Mouse (Mus musculus): ENCODE measurements around the gene Nradd.
A peak's percentile ranks its signal among the peaks of the same experiment; 100 is the strongest.

The Nradd gene

DNA sequence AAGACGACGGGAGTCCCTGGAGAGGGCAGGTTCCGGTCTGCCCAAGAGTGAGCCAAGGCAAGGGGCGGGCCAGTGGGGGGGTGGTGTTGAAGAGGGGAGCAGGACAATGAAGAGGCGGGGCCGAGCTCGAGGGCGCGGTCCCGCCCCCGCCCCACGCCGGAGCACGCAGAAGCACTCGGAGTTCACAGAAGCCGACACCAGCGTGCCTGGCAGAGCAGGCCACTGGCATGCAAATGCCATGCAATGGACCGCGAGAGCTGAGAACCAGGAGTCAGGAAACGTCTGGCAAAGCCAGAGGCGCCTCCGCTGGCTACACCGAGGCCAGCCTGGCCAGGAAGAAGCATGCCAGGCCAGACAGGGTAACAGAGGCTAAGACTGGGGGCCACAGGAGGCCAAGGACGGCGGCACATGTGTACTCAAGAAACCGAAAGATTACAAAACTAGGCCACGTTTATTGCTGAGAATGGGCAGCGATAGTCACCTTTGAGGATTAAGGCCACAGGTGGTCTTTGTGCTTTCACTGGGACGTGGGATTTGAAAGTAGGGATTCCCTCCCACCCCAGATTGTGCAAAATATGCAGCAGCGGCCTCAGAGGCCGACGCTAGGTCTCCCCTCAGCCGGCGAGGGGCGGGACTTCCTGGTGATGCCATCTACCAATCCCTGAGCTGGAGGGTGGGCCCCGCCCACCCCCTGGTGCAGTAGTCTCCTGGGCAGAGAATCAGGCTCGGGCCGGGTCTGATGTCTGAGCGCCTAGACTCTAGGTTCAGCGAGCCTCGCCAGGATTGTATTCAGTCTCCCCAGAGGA is at the start of gene Nradd:
Gene Nradd, minus strand, starts transcription at position 92 of the 806 bp plus-strand sequence.
- DNase-seq (ENCODE audit: low read depth, low spot score) = peak; percentile 94

GRCm38 (mm10) chr9:110673107-110673752 is 49.0 kb upstream of the Nradd start:
- DNase-seq (ENCODE audit: low read depth, low spot score) = peak; percentile 88

DNA sequence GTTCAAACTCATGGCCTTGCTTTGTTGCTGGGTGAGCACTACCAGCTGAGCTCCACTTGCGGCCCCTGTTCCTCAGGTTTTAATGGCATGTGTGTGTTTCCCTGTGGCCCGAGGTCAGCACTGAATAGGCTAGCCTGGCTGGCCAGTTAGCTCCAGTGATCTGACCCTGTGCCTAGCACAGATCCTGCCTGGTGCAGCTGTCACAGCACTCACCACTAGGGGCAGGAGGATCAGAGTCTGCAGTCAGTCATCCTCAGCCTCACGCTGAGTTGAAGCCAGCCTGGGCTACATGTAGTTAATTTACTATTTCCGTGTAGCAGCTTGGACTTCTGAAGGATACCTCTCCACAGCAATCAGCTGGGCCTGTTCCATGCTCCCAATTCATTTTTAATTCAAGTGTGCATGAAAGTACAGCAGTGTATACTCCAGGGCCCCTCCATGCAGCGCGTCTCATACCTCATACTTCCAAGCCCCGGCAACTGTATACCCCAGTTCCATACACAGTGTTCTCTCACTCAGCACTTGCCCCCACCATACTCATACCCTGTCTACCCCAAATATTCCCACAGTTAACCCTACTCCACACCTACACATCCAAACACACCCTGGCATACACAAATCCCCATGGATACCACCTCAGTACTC is 48.3 kb upstream of the Nradd start:
- peak; percentile 81 for DNase-seq (ENCODE audit: low read depth, low spot score)

DNA sequence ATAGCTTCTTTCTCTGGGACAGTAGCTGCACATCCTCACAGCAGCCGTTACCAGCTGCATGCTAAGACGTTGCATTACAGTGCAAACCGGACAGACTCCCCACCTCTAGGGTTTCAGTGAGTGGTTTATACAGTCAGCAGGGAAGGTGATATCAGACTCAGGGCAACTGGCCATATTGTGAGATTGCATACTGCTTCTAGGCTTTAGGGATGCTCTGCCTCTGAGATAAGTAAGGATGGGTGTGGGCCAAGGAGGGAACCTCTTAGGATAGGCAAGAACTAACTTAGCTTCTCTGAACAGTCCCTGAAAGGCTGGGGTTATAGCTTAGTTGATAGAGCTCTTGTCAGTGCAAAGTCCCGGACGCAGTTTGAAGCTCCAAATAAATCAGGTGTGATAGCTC is 45.5 kb upstream of the Nradd start:
- no peak for DNase-seq (ENCODE audit: low read depth, low spot score)

GRCm38 (mm10) chr9:110668601-110669293 is 44.5 kb upstream of the Nradd start:
- DNase-seq (ENCODE audit: low read depth, low spot score) = no peak

- no peak for DNase-seq (ENCODE audit: low read depth, low spot score)
These were observed 43.1 kb upstream of the Nradd start for GRCm38 (mm10) chr9:110667219-110667836.

DNA sequence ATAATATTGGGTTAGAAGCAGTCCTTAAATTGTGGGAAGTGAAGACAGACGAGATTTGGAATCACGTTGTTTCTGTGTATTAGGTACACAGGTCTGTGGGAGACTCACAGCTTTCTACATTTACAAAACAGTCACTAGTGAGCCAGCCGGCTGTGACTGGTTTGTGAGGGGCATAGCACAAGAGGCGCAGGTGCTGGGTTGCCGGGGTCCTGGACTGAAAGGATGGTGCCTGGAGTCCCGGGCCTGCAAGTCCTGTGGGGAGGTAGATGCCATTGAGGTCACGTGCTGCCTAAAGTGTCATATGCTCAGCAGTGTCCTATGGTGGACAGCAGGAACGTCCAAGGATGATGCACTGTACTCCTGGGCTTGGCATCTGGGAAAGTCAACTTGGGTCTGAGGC is 42.1 kb upstream of the Nradd start:
- DNase-seq (ENCODE audit: low read depth, low spot score) = no peak

- no peak for DNase-seq (ENCODE audit: low read depth, low spot score)
These were observed 41.7 kb upstream of the Nradd start for GRCm38 (mm10) chr9:110665912-110666311.

GRCm38 (mm10) chr9:110662844-110663243 is 38.6 kb upstream of the Nradd start:
- no peak for DNase-seq (ENCODE audit: low read depth, low spot score)

- peak; percentile 73 for DNase-seq (ENCODE audit: low read depth, low spot score)
These were observed 36.8 kb upstream of the Nradd start for GRCm38 (mm10) chr9:110660856-110661612.

DNA sequence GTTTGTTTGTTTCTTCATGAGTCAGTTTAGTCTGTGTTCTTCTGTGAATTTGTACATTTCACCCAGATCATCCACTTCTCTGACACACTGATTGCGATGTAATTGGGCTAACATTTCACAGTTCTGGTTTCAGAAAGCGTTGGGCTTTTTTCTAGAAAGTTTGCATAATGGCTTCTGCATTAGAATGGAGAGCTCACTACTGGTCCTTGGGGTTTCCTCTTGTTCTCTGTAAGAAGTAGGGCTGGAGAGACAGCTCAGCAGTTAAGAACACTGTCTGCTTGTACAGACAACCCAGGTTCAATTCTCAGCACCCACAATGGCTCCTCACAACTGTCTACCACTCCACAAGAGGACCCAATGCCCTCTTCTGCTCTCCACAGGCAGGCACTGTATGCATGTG is 36.0 kb upstream of the Nradd start:
- no peak for DNase-seq (ENCODE audit: low read depth, low spot score)

- DNase-seq (ENCODE audit: low read depth, low spot score) = no peak
These were observed 35.3 kb upstream of the Nradd start for GRCm38 (mm10) chr9:110659521-110659920.

DNA sequence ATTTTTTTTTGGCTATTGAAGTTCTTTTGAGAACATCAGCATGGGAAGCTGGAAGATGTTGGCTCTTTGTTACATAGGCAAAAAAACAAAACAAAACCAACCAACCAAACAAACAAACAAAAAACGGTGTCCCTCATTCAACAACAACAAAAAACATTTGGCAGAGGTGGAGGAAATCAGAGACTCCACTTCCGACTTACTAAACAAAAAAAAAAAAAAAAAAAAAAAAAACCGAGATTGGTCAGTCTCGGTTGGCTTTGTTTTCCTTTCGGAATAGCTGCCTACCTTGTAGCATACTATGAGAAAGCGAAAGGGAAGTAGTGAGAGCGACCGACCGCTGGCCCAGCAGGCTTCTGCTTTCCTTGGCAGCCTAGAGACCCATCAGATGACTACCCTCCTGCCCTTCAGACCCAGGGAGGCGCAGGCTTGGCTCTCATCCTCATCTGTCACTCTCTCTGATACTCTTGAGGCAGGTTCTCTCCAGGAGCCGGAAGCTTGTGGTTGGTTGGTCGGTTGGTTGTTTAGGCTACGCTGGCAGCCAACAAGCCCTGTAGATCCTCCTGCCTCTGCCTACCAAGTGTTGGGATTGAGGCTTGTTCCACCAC is 33.3 kb upstream of the Nradd start:
- DNase-seq (ENCODE audit: low read depth, low spot score) = peak; percentile 61

DNA sequence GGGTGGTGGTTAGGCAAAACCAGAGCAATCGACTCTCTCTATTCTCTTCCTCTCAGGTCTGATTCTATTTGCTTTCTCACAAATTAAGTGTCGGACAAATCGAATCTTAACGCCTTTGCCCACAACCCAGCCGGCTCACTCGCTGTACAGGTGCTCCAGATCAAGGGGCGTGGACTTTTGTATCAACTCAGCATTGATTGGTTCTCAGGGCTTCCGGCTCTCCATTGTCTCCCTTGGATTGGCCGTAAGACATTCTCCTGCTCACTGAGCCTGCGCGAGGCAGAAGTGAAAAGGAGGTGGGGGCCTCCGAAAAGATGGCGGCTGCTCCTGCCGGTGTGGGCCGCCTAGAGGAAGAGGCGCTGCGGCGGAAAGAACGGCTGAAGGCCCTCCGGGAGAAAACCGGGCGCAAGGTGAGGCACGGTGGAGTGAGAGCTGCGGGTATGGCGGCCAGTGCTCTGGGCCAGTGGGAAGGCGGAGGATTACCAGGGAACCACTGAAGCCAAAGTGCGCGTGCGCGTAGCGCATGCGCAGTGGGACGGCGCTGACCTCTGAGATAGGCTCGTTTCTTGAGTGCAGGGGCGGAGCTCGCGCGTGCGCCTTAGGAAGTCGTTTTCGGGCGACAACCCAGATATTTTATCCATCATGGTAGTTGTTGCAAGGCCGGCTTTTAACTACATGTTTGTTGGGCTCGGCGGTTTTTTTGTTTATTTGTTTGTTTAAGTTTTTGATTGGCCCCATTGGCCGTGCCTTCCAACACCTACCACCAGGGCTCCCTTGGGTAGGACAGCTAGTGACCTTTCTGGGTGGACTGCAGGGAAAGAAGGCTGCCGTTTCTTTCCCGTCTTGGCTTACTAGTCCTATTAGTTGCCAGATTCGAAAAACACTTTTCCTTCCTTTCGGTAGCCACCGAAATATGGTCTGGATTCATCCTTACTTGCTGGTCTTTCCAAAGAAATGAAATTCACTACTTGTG is 32.3 kb upstream of the Nradd start, which contains the start of gene Ccdc12:
Gene Ccdc12, plus strand, starts transcription at position 255 of the 973 bp plus-strand sequence.
- peak; percentile 100 for DNase-seq (ENCODE audit: low read depth, low spot score)

DNA sequence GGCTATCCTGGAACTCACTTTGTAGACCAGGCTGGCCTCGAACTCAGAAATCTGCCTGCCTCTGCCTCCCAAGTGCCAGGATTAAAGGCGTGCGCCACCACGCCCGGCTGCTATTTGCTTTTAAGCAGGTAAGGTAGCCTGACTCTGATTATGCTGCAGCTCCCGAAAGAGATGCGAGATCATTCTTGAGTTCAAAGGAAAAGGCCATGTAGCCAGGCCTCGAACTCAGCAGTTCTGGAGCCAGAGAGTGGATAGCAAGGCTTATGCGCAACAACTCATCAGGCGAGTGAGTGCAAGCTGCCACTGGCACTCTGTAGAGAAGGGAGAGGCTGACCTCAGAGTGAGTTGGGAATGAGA is 31.4 kb upstream of the Nradd start:
- no peak for DNase-seq (ENCODE audit: low read depth, low spot score)

GRCm38 (mm10) chr9:110654726-110655650 is 30.7 kb upstream of the Nradd start:
- DNase-seq (ENCODE audit: low read depth, low spot score) = no peak

DNA sequence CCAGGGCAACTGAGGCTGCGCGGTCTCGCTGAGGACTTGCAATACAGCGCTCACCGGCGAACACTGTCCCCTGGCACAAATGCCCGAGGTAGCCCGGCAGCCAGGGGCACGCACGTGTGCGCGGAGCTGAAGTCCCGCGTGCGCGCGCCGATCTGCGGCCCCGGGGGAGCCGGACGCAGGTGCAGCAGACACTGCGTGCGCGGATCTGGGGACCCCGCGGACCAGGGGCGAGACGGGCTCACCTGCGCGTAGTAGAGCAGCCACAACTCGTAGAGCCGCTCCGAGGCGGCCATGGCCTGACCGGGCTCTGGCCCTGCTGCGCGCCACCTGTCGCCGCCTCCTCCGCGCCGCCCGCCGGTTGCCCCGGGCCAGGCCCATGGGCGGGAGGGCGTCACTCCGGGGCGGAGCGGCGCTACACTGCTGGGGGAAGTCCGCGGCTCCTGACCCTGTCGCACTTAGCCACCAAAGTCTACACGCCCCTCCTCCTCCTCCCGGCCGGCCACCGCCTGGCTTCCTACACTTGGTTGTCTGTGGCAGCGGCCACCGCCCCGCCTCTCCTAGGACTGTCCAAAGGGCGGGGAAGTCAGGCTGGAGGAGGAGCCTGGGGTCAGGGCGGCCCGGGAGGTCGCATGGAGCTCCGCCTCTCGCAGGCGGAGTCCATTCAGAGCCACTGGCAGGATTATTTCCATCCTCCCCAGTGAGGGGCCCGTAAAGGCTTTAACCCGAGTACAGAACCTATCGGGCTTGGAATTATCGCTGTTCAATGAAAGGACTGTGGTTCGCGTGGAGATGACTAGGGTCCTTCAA is 29.6 kb upstream of the Nradd start, which contains the start of gene Nbeal2:
Gene Nbeal2, minus strand, starts transcription at position 507 of the 807 bp plus-strand sequence.
- peak; percentile 91 for DNase-seq (ENCODE audit: low read depth, low spot score)

Data from brain, adult 2 months (tissue).